Mouse (Mus musculus) lung, postnatal 0 days (tissue): Measurements from ENCODE around the gene Avl9. TPM values are rescaled to one million over a fixed set of nuclear protein-coding genes. Genes with fewer than 3 reads are reported as not detected.

Experiments
- ATAC-seq: fragments of 200-750 bp; cut with Nextera tagmentation; 2 replicates; pipeline ENCODE4 v1.8.0; 2017; ENCODE audit warnings: moderate library complexity
- DNase-seq: peaks from one replicate; pipeline ENCODE4 v3.0.0-alpha.2; 2016; ENCODE audit warnings: low spot score
- H3K27ac ChIP-seq: fragments of 300-500 bp; sonication (generic); 2 replicates; pipeline ENCODE4 v1.5.1; 2014; ENCODE audit warnings: antibody characterized with exemption, mild to moderate bottlenecking, low read length, mixed read lengths
- H3K27me3 ChIP-seq: fragments of 300-500 bp; sonication (generic); replicated peaks from 2 replicates; pipeline ENCODE4 v1.6.1; 2014; ENCODE audit warnings: low read length, mixed read lengths; ENCODE audit not compliant: insufficient read depth
- H3K36me3 ChIP-seq: fragments of 300-500 bp; sonication (generic); 2 replicates; pipeline ENCODE4 v1.6.1; 2014; ENCODE audit warnings: low read length, mixed read lengths; ENCODE audit not compliant: insufficient read depth
- H3K4me1 ChIP-seq: fragments of 300-500 bp; sonication (generic); 2 replicates; pipeline ENCODE4 v1.6.1; 2014; ENCODE audit warnings: antibody characterized with exemption, low read depth, low read length, mixed read lengths; ENCODE audit not compliant: insufficient read depth
- H3K4me2 ChIP-seq: fragments of 300-500 bp; sonication (generic); replicated peaks from 2 replicates; pipeline ENCODE4 v1.6.1; 2014; ENCODE audit warnings: low read depth, mild to moderate bottlenecking, low read length, moderate library complexity, mixed read lengths
- H3K4me3 ChIP-seq: fragments of 300-500 bp; sonication (generic); 2 replicates; pipeline ENCODE4 v1.5.1; 2014; ENCODE audit warnings: low read depth, low read length
- H3K9ac ChIP-seq: fragments of 300-500 bp; sonication (generic); replicated peaks from 2 replicates; pipeline ENCODE4 v1.6.1; 2014; ENCODE audit warnings: low read depth, mild to moderate bottlenecking
- H3K9me3 ChIP-seq: fragments of 300-500 bp; sonication (generic); 2 replicates; pipeline ENCODE4 v1.6.1; 2016; ENCODE audit warnings: low read length, mixed read lengths
- CTCF ChIP-seq: IDR thresholded peaks from 2 replicates; pipeline ENCODE4 v1.5.1; 2016; ENCODE audit warnings: antibody characterized with exemption, mild to moderate bottlenecking
- EP300 ChIP-seq: IDR thresholded peaks from 2 replicates; pipeline ENCODE4 v1.6.1; 2016; ENCODE audit warnings: antibody characterized with exemption, mild to moderate bottlenecking, control low read depth
- WGBS: fragments of 180-500 bp; shearing (Covaris S2); extraction: QIAGEN DNeasy Blood & Tissue Kit; methylation state at CpG from one replicate; pipeline ENCODE4 v1.1.7; 2014; 5-methylcytosine and 5-hydroxymethylcytosine counted together
- polyA plus RNA-seq: library from polyadenylated mRNA; unstranded; fragments of >200 nt; fragmentation: Nextera tagmentation; extraction: Ambion mirVana; gene quantifications from 2 replicates; pipeline ENCODE4 v1.2.1, GENCODE M21; 2015

Avl9 gene
- polyA plus RNA-seq, 1 experiment from 2014 or later, result 9.6 TPM

DNA sequence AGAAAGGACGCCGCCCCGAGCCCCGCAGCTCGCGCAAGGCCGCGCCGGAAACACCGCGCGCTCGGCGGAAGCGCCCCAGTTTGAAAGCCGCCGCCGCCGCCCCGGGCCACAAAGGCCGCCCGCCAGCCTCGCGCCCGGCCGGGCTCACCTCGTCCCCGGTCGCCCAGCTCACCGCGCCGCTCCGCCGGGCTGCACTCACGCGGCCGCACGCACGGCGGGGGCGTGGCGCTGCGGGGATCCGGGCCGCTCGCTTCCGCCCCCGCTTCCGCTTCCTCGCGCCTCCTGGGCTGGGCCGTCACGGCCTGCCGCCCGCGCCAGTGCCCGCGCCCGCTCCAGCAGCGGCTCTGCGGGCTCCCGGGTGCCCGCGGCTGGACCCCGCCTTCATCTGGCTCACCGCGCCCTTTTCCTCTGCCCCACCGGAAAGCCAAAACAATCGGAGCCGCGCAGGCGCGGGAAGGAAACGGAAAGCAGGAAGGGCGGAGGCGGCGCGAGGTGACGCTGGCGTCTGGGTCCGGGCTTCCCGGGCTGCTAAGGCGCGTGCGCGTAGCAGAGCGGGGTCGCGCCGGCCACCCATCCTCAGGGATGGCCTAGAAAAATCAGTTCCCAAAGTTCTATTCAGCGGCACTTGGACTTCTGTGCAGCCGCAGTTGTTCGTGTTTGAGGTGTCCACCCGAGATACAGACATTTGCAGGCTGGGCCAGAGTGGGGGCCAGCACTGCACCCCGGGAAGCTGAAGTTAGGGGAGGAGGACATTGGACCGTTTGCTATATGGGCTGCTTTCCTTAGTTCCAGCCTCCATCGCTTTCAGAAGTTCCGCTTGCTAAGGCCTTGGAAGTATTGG, 82.8 kb downstream of the Avl9 start, which contains the start of gene Kbtbd2:
Gene Kbtbd2, minus strand, starts transcription at position 503 of the 841 bp plus-strand sequence.
- peak; percentile 98 for DNase-seq
- peak within 1 kb of the TSS; percentile 87 for H3K4me2 ChIP-seq
- peak within 1 kb of the TSS; percentile 96 for H3K9ac ChIP-seq
- TF ChIP-seq CTCF (no peak), EP300 (peak; percentile 35; the same call in 1 of the 2 replicates)
- H3K9me3 ChIP-seq, result no peaks in the 10 kb centered on the region
- WGBS, result under 1% methylated on average over 70 of the region's 98 CpGs
- no peaks in the 10 kb centered on the region for H3K27me3 ChIP-seq
- peaks cover 13% of the 10 kb centered on the region; the same call in 1 of the 2 replicates for H3K4me1 ChIP-seq
- H3K4me3 ChIP-seq, result peak within 1 kb of the TSS; percentile 95
- no peaks in the 10 kb centered on the region for H3K36me3 ChIP-seq
- peak; percentile 95 for ATAC-seq
- H3K27ac ChIP-seq, result peak within 1 kb of the TSS; percentile 100

DNA sequence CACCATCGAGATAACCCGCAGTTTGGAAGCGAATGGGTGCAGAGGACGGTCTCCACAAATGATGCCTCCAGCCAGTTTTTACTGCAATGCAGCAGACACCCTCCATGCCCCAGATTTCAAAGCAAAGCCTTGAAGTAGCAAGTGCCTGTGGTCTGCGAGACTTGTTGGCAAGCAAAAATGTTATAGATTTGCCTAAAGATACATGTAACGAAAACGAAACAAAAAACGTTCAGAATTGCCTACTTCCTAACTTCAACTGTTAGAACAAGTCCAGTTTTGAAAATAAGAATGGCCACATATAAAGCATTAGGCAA, 83.4 kb downstream of the Avl9 start:
- Histone ChIP-seq H3K4me2 (peak overlapping the region; percentile 87), H3K9me3 (no peaks in the 10 kb centered on the region), H3K36me3 (no peaks in the 10 kb centered on the region), H3K27ac (peak overlapping the region; percentile 100), H3K4me1 (peaks cover 13% of the 10 kb centered on the region; the same call in 1 of the 2 replicates), H3K4me3 (peak overlapping the region; percentile 95), H3K27me3 (no peaks in the 10 kb centered on the region), H3K9ac (peak overlapping the region; percentile 96)
- 0 out of 2 replicates have a peak, but pooled peaks have one; percentile 2 for TF ChIP-seq EP300
- TF ChIP-seq CTCF, result no peak
- WGBS, result 8% methylated on average over 8 of the region's 8 CpGs
- no peak for DNase-seq
- ATAC-seq, result no peak

DNA sequence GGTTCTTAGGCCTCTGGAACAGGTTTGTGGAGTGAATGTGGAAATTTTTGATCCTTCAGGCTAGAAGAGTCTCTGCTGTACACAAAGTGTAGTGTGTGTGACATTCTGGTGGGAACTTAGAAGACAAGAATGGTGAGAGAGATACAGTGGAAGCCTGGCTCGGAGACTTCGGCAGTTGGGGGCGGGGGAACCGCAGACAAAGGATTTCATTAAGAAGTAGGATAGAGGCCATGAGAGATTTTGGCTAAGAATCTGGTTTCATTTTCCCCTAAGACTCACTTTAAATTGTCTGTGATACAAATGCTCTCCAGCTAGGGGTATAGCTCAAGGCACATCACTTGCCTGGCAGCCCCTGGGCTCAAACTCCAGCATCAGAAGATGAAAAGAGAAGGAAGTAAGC, 90.3 kb downstream of the Avl9 start:
- Histone ChIP-seq H3K9me3 (no peaks in the 10 kb centered on the region), H3K27me3 (no peaks in the 10 kb centered on the region), H3K4me2 (no peak overlapping the region), H3K36me3 (no peaks in the 10 kb centered on the region), H3K4me1 (no peaks in the 10 kb centered on the region), H3K27ac (no peak overlapping the region), H3K9ac (no peak overlapping the region), H3K4me3 (no peak overlapping the region)
- 79% methylated on average over 4 of the region's 4 CpGs for WGBS
- TF ChIP-seq EP300 (no peak), CTCF (no peak)
- DNase-seq, result no peak
- ATAC-seq, result no peak

GRCm38 (mm10) chr6:56806195-56806594, 91.5 kb downstream of the Avl9 start:
- Histone ChIP-seq H3K9me3 (no peaks in the 10 kb centered on the region), H3K27me3 (no peaks in the 10 kb centered on the region), H3K4me1 (no peaks in the 10 kb centered on the region), H3K27ac (no peak overlapping the region), H3K4me2 (no peak overlapping the region), H3K4me3 (no peak overlapping the region), H3K9ac (no peak overlapping the region), H3K36me3 (no peaks in the 10 kb centered on the region)
- DNase-seq (no peak), ATAC-seq (no peak)
- WGBS, result 59% methylated on average over 2 of the region's 2 CpGs
- TF ChIP-seq CTCF (no peak), EP300 (no peak)

DNA sequence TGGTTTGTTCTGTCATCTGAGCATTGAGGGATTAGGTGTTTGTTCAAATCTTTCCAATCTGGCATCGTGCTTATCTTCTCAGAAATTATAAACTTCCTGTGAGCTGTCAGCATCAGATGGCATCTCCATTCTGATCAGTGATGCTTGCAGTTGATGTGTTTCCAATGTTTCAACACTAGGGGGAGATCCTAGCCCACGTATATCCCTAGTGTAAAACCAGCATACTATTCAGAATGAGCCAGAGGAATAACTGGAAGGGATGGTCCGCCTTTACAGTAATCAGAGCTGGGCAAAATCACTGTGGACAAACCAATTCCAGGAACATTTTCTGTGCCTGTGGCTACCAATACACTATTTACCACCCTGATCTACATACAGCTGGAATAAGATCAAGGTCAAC, 94.0 kb downstream of the Avl9 start:
- TF ChIP-seq EP300 (no peak), CTCF (peak; percentile 96)
- H3K9ac ChIP-seq, result no peak overlapping the region
- no peak overlapping the region for H3K27ac ChIP-seq
- peak; percentile 80 for ATAC-seq
- H3K27me3 ChIP-seq, result no peaks in the 10 kb centered on the region
- H3K4me3 ChIP-seq, result no peak overlapping the region
- H3K36me3 ChIP-seq, result no peaks in the 10 kb centered on the region
- DNase-seq, result peak; percentile 87
- no peaks in the 10 kb centered on the region for H3K9me3 ChIP-seq
- 9% methylated on average over 3 of the region's 3 CpGs for WGBS
- no peaks in the 10 kb centered on the region for H3K4me1 ChIP-seq
- no peak overlapping the region for H3K4me2 ChIP-seq

Other genes starting within 250 kb of the Avl9 start
- gene Pde1c, start 145.8 kb upstream of the Avl9 start, polyA plus RNA-seq, result 0.26 and 0.52 TPM in 2 replicates
- gene Lsm5, start 10.2 kb upstream of the Avl9 start, polyA plus RNA-seq, result 68.0 and 70.7 TPM in 2 replicates
- 20.5 and 21.5 TPM in 2 replicates for gene Kbtbd2, start 82.9 kb downstream of the Avl9 start, polyA plus RNA-seq
- 130 and 134 TPM in 2 replicates for gene Fkbp9, start 117.2 kb downstream of the Avl9 start, polyA plus RNA-seq
- gene Nt5c3, start 209.0 kb downstream of the Avl9 start, polyA plus RNA-seq, result 46.4 and 46.6 TPM in 2 replicates
- gene Vmn1r4, start 209.1 kb downstream of the Avl9 start, polyA plus RNA-seq, result 0.14 and 0.17 TPM in 2 replicates